Mouse (Mus musculus) liver, postnatal 0 days (tissue): Measurements from ENCODE around the gene Cfap299. TPM values are rescaled to one million over a fixed set of nuclear protein-coding genes. Genes with fewer than 3 reads are reported as not detected.

Experiments used
- ATAC-seq: fragments of 200-750 bp; cut with Nextera tagmentation; 2 replicates; pipeline ENCODE4 v1.8.0; 2017; ENCODE audit warnings: mild to moderate bottlenecking, moderate library complexity
- DNase-seq: peaks from one replicate; pipeline ENCODE4 v3.0.0-alpha.2; 2016
- H3K27ac ChIP-seq: fragments of 300-500 bp; sonication (generic); 2 replicates; pipeline ENCODE4 v1.5.1; 2014; ENCODE audit warnings: antibody characterized with exemption, moderate library complexity, mild to moderate bottlenecking, low read depth
- H3K27me3 ChIP-seq: fragments of 300-500 bp; sonication (generic); 2 replicates; pipeline ENCODE4 v1.6.1; 2014; ENCODE audit warnings: low read length, control low read depth, mixed read lengths; ENCODE audit not compliant: insufficient read depth
- H3K36me3 ChIP-seq: fragments of 300-500 bp; sonication (generic); replicated peaks from 2 replicates; pipeline ENCODE4 v1.6.1; 2014; ENCODE audit warnings: mild to moderate bottlenecking, control low read depth, low read length, moderate library complexity, mixed read lengths; ENCODE audit not compliant: insufficient read depth
- H3K4me1 ChIP-seq: fragments of 300-500 bp; sonication (generic); 2 replicates; pipeline ENCODE4 v1.6.1; 2014; ENCODE audit warnings: antibody characterized with exemption, mild to moderate bottlenecking, control low read depth; ENCODE audit not compliant: insufficient read depth
- H3K4me2 ChIP-seq: fragments of 300-500 bp; sonication (generic); 2 replicates; pipeline ENCODE4 v1.6.1; 2014; ENCODE audit warnings: low read depth, mild to moderate bottlenecking, low read length, moderate library complexity, mixed read lengths
- H3K4me3 ChIP-seq: fragments of 300-500 bp; sonication (generic); 2 replicates; pipeline ENCODE4 v1.5.1; 2014; ENCODE audit warnings: low read depth, low read length
- H3K9ac ChIP-seq: fragments of 300-500 bp; sonication (generic); replicated peaks from 2 replicates; pipeline ENCODE4 v1.6.1; 2014; ENCODE audit warnings: mild to moderate bottlenecking, moderate library complexity
- H3K9me3 ChIP-seq: fragments of 300-500 bp; sonication (generic); 2 replicates; pipeline ENCODE4 v1.6.1; 2016; ENCODE audit warnings: mild to moderate bottlenecking, control low read depth, low read length, mixed read lengths
- CTCF ChIP-seq: sonication (generic); IDR thresholded peaks from 2 replicates; pipeline ENCODE4 v1.5.1; 2016; ENCODE audit warnings: antibody characterized with exemption, low read depth
- EP300 ChIP-seq: IDR thresholded peaks from 2 replicates; pipeline ENCODE4 v1.6.1; 2016; ENCODE audit warnings: antibody characterized with exemption, low read depth, mild to moderate bottlenecking
- whole genome bisulfite sequencing: fragments of 180-500 bp; shearing (Covaris S2); extraction: QIAGEN DNeasy Blood & Tissue Kit; methylation state at CpG from one replicate; pipeline ENCODE4 v1.1.7; 2014; ENCODE audit not compliant: insufficient replicate concordance; 5-methylcytosine and 5-hydroxymethylcytosine counted together
- polyA plus RNA-seq: library from polyadenylated mRNA; unstranded; fragments of >200 nt; fragmentation: Nextera tagmentation; extraction: Ambion mirVana; gene quantifications from 2 replicates; pipeline ENCODE4 v1.2.1, GENCODE M21; 2015

Gene Cfap299
- polyA plus RNA-seq, 1 experiment from 2014 or later = not detected

GRCm38 (mm10) chr5:98761858-98762652 lies 433.0 kb downstream of the Cfap299 start:
- H3K9me3 ChIP-seq = no peaks in the 10 kb centered on the region
- DNase-seq (no peak), ATAC-seq (no peak)
- no peaks in the 10 kb centered on the region for H3K27me3 ChIP-seq
- no peak overlapping the region for H3K27ac ChIP-seq
- H3K4me2 ChIP-seq = no peak overlapping the region
- TF ChIP-seq CTCF (no peak), EP300 (no peak)
- no peaks in the 10 kb centered on the region for H3K36me3 ChIP-seq
- WGBS = 80% methylated on average over 15 of the region's 15 CpGs
- H3K4me3 ChIP-seq = no peak overlapping the region
- no peak overlapping the region for H3K9ac ChIP-seq
- no peaks in the 10 kb centered on the region for H3K4me1 ChIP-seq

GRCm38 (mm10) chr5:98778588-98778987 lies 449.5 kb downstream of the Cfap299 start:
- 82% methylated on average over 4 of the region's 4 CpGs for WGBS
- Histone ChIP-seq H3K4me3 (no peak overlapping the region), H3K4me1 (no peaks in the 10 kb centered on the region), H3K27ac (no peak overlapping the region), H3K9me3 (no peaks in the 10 kb centered on the region), H3K4me2 (no peak overlapping the region), H3K36me3 (no peaks in the 10 kb centered on the region), H3K9ac (no peak overlapping the region), H3K27me3 (no peaks in the 10 kb centered on the region)
- no peak for ATAC-seq
- TF ChIP-seq CTCF (no peak), EP300 (no peak)
- DNase-seq = no peak

- Histone ChIP-seq H3K4me3 (no peak overlapping the region), H3K4me1 (no peaks in the 10 kb centered on the region), H3K27me3 (no peaks in the 10 kb centered on the region), H3K9ac (no peak overlapping the region), H3K4me2 (no peak overlapping the region), H3K27ac (no peak overlapping the region), H3K36me3 (no peaks in the 10 kb centered on the region), H3K9me3 (no peaks in the 10 kb centered on the region)
- no peak for TF ChIP-seq CTCF
- TF ChIP-seq EP300 = no peak
- ATAC-seq = no peak
- WGBS = 86% methylated on average over 7 of the region's 7 CpGs
- no peak for DNase-seq
These were observed 453.0 kb downstream of the Cfap299 start for GRCm38 (mm10) chr5:98782066-98782465.

GRCm38 (mm10) chr5:98787735-98788134 lies 458.6 kb downstream of the Cfap299 start:
- WGBS = 74% methylated on average over 4 of the region's 4 CpGs
- H3K4me1 ChIP-seq = no peaks in the 10 kb centered on the region
- H3K9ac ChIP-seq = no peak overlapping the region
- H3K27ac ChIP-seq = no peak overlapping the region
- no peaks in the 10 kb centered on the region for H3K36me3 ChIP-seq
- no peaks in the 10 kb centered on the region for H3K9me3 ChIP-seq
- no peaks in the 10 kb centered on the region for H3K27me3 ChIP-seq
- TF ChIP-seq EP300 (no peak), CTCF (no peak)
- H3K4me3 ChIP-seq = no peak overlapping the region
- no peak for DNase-seq
- H3K4me2 ChIP-seq = no peak overlapping the region
- no peak for ATAC-seq

GRCm38 (mm10) chr5:98788568-98788967 lies 459.5 kb downstream of the Cfap299 start:
- H3K9ac ChIP-seq = no peak overlapping the region
- no peaks in the 10 kb centered on the region for H3K27me3 ChIP-seq
- ATAC-seq (no peak), DNase-seq (no peak)
- no peaks in the 10 kb centered on the region for H3K9me3 ChIP-seq
- TF ChIP-seq EP300 = no peak
- no peak for TF ChIP-seq CTCF
- H3K27ac ChIP-seq = no peak overlapping the region
- 69% methylated on average over 7 of the region's 7 CpGs for WGBS
- no peaks in the 10 kb centered on the region for H3K36me3 ChIP-seq
- no peaks in the 10 kb centered on the region for H3K4me1 ChIP-seq
- no peak overlapping the region for H3K4me3 ChIP-seq
- H3K4me2 ChIP-seq = no peak overlapping the region

GRCm38 (mm10) chr5:98790894-98791607 lies 461.9 kb downstream of the Cfap299 start:
- Histone ChIP-seq H3K4me3 (no peak overlapping the region), H3K4me2 (no peak overlapping the region), H3K4me1 (no peaks in the 10 kb centered on the region), H3K27ac (no peak overlapping the region), H3K9ac (no peak overlapping the region), H3K27me3 (no peaks in the 10 kb centered on the region), H3K36me3 (no peaks in the 10 kb centered on the region), H3K9me3 (no peaks in the 10 kb centered on the region)
- no peak for ATAC-seq
- WGBS = 61% methylated on average over 7 of the region's 7 CpGs
- TF ChIP-seq EP300 = no peak
- TF ChIP-seq CTCF = no peak
- no peak for DNase-seq
